Mouse (Mus musculus) thymus, postnatal 0 days (tissue): ENCODE data around the gene Slc24a3. TPM values are rescaled to one million over a fixed set of nuclear protein-coding genes. Genes with fewer than 3 reads are reported as not detected.

Source experiments
- DNase-seq: peaks from one replicate; pipeline ENCODE4 v3.0.0-alpha.2; 2015; ENCODE audit warnings: low spot score
- polyA plus RNA-seq: library from polyadenylated mRNA; unstranded; fragments of >200 nt; fragmentation: Nextera tagmentation; extraction: Ambion mirVana; gene quantifications from 2 replicates; pipeline ENCODE4 v1.2.1, GENCODE M21; 2015

The Slc24a3 gene
- polyA plus RNA-seq, 1 experiment from 2014 or later = 0.64 TPM

DNA sequence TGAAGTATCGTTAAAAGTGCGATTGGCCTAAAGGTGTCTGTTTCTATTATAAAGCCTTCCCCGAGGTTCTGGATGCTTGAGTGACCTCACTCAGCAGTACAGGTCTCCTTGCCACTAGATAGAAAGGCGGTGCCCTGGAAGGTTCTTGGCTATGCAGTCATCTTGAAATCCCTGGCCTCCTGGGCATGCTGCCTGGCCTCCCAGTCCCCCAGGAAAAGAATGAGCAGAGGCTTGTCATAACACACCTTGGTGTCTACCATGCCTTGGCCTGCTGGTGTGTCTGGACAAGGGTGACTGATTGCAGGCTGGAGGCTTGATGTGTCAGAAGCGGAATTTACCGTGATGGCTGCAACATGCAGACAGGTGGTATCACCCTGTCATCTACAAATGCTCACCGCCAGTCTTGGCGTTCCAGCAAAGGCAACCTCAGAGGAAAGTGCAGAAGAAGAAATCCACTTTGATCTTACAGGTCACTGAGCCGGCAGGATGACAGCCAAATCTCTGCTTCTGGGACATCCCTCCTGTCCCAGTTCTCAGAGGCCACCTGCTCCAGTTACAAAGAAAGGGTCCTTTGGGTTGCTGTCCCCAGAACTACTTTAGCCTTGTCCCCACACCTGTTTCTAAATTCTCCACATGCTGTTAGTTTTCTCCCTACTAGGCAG lies 106.6 kb downstream of the Slc24a3 start:
- no peak for DNase-seq

DNA sequence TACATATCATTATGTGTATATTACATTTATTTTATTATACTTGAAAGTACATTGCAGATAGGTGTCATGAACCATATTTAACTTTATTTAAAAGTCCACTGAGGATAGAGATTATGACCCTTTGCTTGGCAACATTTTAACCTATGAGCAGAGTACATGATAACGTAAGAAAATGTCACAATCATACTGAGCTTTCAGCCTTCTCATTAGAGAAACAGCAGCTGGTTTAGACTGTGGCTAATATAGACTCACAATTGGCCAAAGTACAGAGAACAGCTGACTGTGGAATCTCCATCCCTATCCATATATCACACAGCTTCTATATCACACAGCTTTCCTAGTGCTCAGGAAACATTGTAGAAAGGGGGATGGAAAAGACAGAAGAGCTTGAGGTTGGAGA lies 111.8 kb downstream of the Slc24a3 start:
- no peak for DNase-seq

DNA sequence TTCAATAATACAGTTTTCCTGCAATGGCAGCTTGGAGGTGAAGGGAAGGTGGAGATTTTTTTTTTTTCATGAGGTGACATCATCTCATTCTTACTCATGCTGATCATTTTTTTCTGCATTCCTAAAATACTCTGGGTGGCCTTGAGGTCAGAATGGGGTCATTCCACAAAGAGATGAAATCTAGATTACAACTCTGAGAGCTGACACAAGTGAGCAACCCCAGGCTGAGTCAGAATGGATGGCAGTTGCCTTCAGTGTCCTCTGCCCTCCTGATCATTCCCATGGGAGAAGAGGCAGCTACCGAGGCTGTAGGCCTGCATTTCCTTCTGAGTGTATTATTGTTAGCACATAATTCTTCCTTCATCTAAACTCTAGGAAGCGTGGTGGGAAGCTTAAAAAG lies 116.2 kb downstream of the Slc24a3 start:
- DNase-seq = no peak

DNA sequence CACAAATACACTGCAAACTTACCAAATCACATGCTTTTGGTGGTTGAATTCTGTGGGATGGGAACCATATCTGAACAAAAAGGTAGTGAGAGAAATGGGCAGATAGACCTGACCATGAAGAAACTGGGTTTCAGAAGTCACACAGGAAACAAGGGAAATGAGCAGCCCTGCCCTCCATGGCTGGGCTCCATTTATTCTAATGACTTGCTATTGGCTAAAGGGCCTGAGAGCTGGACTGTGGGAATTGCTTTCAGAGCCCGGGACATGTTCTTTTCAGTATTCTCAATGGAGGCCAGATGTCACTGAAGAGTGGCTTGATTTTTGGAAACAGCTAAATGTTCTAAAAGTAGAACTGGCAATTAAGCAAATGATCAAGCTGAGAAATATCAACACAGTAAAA lies 120.9 kb downstream of the Slc24a3 start:
- no peak for DNase-seq

DNA sequence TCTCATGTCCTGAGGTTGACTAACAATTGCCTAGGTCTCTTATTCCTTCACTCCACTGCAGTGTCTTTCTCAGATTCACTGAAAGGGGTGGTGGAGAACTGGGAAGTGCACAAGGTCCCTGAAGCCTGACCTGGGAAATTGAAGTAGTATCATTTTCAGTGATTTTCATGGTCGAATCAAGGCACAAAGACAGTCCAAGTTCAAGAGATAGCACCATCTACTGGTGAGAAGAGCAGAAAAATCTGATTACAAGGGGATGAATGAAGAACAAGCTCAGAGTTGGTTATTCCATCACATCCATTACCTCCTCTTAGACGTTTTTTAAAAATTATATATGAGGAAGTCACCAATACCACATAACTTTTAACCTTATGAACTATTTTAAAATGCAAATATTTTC lies 123.9 kb downstream of the Slc24a3 start:
- no peak for DNase-seq

DNA sequence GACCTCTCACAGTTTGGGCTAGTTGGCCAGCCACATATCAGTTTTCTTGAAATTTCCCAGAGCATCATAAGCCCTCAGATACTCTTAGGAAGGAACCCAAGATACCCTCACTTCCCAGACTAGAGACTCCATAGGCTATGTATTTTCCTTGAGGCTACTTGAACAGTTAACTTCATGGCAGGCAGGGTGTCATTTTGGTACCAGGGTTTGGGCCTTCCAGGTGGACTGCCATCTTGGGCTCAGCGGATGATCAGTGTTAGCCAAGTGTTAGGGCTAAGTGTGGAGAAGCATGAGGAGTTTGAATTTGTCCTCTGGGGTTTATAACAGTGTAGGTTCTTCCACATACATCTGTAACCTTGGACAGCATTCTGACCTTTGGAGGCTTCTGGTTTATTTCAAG lies 124.6 kb downstream of the Slc24a3 start:
- no peak for DNase-seq

DNA sequence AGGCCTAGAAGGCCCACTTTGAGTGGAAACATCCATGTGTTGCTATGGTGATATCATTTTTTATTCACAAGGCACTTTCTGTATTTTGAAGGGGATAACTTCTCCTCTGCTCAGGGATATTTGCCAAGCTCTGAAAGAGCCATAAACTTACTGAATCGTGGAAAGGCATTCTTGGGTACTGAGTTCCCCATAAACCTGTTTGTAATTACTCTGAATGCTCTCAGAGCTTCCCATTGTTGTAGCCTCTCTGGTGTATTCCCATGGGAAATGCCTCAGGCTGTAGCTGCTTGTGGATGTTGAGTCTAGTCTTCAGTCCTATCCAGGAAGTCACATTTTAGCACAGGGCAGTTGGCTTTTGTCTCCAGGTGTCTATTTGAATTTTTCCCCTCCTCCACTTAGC lies 125.3 kb downstream of the Slc24a3 start:
- no peak for DNase-seq

DNA sequence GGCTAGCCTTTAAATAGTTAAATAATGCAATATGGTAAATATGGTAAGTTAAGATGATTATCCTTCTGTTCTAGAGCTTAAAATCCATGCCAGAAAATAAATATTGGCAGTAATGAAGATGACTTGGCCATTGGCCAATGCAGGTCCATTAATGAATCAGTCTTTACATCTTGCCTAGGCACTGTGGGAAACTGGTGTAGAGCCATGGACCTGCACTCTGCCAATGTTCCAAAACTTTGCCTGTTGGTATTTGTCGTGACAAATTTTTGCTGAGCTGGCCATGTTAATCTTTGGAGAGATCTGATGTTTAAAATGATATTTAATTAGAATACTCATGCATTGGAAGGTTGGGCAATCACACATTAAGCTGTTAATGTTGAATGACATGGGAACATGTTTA lies 129.4 kb downstream of the Slc24a3 start:
- DNase-seq = no peak

DNA sequence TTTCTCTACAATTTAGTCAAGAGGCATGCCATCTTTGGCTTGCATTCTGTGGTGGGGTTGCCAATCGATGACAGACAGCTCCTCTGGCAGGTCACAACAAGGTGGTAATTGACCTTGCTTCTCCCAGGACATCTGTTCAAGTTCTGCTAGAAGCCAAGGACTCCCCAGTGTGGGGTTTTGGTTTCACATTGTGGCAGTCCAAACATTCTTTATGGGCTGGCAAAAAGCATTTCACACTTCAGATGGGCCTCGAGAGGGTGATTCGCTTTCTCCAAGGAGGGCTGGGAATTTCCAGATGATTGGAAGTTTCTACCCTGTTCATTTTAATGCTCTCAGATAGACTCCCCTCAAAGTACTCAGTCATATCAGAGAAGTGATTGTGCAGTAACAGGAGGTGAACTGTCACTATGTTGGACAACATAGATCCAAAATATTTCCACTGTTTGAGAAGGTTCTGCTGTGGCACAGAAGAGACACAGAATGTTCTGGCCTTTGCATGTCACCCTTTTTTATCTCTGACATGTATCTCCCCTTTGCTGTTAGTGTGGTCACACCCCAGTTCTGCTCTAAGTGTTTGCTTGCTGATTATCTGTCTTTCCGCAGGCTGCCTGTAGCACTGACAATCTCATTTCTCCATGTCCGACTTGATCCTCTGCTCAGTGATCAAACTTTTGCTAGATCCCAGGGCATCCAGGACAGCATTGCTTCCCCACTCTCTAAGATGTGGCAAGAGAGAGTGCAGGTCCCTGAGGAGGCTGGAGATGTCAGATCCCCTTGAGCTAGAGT lies 132.6 kb downstream of the Slc24a3 start:
- DNase-seq = no peak

DNA sequence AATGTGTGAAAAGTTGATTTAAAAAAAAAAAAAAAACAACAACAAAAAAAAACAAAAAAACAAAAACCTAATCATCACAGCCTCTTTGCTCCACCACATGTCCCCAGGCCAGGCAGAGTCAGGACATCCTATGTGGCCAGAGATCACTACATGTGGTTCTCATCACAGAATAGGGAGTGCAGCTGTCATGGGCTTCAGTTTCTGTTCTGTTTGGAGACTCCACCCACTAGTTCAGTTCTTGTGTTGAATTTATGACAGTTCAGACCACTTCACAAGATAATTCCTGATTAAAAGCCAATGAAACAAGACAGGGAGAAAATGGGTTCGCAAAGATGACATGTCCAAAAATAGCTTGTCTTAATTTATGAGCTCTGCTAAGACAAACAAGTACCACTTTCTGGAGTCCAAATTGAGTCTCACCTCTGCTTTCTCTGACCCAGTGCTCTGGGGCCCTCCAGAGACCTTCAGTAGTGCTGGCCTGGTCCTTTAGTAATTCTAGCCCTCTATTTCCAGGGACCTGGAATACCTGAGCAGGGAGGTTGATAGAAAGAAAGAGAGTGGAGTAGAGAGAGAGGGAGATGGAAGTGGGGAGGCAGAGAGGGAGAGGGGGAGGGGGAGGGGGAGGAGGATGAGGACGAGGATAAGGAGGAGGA lies 139.8 kb downstream of the Slc24a3 start:
- DNase-seq = no peak

DNA sequence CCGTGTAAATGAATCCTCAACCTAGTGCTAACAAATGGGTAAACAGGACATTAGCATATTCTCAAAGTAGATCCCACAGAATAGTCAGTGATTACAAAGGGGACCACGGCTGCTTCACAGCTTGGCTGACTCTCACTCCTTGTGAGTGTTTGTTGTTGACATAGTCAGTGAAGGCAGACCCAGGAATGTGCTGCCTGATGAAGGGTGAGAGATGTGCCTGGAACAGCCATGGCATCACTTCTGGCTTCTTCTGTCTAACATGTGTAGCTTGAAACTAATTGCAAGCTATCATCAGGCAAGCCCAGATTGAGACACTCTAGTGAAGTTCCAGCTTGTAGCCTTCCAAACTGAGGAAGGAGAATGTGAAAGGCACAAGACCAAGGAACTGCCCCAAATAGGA lies 151.4 kb downstream of the Slc24a3 start:
- DNase-seq = no peak

DNA sequence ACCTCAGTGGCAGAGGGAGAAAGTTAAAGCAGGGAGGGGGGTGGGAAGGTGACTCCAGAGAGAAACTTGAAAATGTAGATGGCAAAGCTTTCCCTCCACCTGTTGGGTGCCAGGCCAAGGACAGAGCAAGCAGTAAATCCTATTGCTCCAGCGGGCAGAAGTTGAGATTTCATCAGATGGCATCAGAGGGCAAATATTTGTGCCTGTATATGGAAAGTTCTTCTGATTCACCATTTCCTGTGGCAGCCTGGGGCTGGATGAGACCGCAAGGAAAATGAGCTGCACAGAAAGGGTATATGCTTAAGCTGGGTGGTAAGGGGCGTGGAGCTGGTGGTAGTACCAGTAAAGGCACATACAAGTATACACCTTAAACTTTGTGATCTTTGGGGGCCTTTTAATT lies 153.7 kb downstream of the Slc24a3 start:
- no peak for DNase-seq

DNA sequence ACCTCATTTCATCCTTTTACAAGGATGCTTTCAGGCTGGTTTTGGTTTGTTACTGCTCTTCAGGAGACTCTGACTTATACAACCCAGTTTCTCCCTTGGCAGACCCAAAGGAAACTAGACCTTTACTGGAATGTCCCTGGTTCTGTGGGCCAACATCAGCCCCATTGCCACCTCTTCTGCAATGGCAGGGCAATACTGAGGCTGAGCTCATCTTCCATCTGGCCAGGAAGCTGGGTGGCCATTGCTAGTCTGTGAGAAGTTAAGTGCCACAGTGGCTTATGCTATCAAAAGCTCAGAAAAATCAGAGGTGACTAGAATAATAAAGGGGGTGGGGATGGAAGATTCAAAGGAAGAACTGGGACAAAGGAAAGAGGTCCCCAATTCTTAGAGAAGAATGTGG lies 154.2 kb downstream of the Slc24a3 start:
- DNase-seq = no peak

DNA sequence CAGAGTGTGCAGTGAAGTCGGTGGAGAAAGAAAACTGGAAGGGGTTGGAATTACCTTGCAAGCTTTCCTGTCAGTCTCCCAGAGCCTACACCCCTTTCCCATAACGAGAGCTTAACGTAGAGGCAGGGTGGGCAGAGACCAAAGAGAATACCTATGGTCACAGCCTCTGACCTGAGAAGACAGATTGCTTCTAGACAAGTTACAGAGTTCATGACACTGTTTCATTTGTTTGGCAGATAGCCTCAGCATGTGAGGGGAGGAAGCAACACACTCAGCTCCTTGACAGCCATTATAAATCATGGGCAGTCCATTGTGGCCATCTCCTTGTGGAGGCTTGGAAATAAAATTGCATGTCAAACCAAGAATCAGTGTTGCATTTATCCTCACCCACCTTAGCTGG lies 156.9 kb downstream of the Slc24a3 start:
- no peak for DNase-seq

DNA sequence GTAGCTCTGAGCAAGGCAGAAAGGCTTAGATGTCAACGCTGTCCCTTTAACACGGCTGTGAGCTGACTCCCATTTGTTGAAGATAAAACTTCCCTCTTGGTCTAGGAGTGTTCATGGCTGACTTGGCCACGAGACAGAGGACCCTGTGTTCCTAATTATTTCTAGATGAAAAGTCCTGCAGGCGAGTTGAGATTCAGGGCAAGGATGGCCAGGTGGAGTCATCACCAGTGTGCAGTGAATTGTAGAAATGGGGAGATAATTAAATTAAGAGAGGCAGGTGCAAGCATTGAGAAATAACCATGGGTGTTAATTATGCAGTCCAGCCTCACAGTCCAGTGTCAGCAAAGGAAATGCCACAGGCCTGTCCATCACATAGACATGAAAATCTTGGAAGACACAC lies 158.3 kb downstream of the Slc24a3 start:
- DNase-seq = no peak

DNA sequence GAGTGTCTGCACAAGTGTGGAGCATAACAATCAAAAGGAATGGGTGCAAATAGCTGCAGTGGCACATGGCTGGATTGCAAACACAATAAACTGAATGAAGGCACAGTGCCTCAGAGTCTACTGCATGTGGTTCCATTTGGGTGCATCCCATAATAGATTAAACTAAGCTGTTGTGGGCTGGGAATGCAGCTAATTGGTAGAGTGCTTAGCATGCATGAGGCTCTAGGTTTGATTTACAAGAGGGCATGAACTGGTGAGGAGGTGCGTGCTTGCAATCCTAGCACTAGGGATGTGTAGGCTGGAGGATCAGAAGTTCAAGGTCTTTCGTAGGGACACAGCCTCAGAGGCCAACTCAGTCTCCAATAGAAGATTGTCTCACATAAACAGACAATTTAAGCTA lies 159.0 kb downstream of the Slc24a3 start:
- DNase-seq = no peak

DNA sequence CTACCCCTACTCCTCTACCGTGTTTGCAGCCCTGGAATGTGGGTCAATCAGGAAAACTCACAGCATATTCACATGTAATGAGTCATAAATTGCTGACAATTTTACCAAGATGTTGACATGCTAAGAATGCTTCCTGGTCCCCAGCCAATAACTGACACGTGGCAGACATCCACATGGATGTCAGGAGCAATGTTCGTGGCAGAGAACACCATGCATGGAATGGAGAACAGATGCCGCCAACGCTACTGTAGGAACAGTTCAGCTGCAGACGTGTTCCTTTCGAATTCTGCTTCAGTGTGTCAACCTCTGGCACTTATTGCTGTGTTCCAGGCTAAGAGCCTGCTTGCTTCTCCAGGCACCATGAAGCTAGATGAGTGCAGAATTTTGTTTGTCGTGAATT lies 162.2 kb downstream of the Slc24a3 start:
- DNase-seq = no peak

DNA sequence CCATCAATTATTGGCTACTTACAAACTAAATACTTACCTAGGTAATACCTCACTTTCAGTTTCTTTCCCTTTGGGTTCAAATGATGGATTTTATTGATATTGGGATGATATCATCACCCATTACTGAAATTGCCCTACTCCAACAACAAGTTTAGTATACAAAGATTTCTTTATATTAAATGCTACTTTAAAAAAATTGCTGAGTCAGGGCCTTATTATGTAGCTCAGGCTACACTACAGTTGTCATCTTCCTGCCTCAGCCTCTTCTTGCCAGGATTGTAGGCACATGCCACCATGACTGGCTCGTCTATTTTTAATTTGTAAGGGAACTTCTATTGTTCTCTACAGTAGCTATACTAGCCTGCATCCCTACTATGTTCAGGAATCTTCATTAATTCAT lies 164.0 kb downstream of the Slc24a3 start:
- DNase-seq = no peak

DNA sequence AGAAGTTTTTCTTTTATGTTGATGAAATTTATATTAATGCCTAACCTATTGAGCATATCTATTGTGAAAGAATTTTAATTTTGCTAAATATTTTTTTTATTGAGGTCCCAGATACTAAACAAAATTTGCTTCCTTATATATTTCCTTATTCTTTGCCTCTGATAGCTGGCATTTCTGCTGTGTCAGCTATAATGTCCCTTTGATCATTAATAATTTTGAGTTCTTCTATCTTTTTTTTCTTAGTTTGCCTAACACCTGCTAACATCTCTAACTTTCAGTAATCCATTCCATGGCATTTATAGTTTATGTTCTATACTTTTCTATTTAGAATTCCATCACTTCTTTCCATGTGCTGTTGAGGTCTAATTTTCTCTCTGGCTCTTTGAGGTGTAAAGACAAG lies 165.9 kb downstream of the Slc24a3 start:
- DNase-seq = no peak

DNA sequence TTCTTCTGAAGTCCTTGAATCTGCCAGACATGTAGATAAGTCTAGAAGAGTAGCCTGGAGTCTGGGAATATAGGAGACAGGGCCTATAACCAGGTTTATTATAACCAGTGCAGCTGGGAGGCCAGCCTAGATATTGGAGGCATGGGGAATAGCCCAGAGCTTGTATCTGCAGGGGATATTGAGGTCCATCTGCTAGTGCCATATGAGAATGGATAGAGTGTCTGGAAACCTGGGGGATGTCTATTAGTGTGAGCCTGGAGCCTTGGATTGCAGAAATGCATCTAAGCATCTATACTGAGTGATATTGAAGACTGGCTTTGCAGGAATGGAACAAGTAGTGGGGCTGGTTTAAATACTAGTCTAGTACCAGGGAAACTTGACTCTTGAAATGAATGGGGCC lies 168.9 kb downstream of the Slc24a3 start:
- DNase-seq = no peak

DNA sequence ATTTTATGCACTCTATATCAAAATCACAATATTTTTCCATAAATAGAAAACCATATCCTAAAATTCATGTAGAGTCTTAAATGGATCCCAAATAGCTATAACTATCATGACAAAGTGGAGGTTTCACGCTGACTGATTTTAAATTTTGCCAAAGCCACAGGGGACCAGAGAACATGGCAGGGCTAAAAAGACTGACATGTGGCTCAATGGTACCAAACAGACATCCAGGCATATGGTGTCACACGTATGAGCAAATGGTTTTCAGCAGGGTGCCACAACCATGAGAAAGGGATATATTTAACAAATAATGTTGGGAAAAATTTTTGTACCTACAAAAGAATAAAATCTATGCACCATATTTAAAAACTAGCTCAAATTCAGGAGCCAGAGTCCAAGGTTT lies 173.3 kb downstream of the Slc24a3 start:
- no peak for DNase-seq

DNA sequence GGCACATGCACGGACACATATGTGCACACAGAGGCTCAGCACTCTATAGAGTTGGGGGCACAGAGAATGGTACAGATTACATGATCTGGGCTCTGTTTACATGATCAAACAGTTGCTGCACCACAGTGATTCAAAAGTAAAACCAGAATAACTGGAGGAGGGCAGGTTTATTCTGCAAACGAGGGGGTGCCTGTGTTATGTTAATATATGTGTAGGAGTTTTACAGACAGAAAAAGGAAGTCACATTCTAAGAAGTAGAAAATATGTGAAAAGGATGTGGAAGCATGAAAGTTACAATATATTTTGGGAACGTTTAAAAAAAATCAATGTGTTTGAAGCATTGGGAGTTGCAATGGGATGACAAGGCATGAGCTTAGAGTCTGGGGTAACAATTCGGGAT lies 175.4 kb downstream of the Slc24a3 start:
- no peak for DNase-seq

DNA sequence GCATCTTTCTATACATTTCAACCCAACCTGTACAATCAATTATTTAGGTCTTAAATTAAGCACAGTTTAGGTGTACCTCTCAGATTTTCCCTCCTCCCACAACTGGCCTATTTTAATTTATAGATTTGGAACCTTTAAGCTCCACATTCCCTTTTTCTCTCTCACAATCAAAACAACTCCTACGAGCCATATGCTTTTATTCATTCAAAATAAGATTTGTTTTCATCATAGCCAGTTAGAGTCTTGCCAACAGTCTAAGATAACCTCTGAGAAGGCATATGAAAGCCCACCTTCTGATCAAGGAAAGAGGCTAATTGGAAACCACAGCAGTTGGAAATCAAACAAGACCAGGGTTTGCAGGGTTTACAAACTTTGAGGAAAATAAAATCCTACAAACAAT lies 177.0 kb downstream of the Slc24a3 start:
- DNase-seq = no peak
